Mouse (Mus musculus) embryonic fibroblast, embryonic 13.5 days (primary cell): ENCODE data around the gene Iqschfp.

Source experiments
- CTCF ChIP-seq: IDR thresholded peaks from 2 replicates; pipeline ENCODE4 v1.5.1; 2011; ENCODE audit warnings: mild to moderate bottlenecking, control low read depth, low read length, moderate library complexity, borderline replicate concordance; ENCODE audit not compliant: insufficient read depth
- POLR2A ChIP-seq: IDR thresholded peaks from 2 replicates; pipeline ENCODE4 v1.6.1; 2011; ENCODE audit warnings: low read depth, mild to moderate bottlenecking, control low read depth, low read length, moderate library complexity

GRCm38 (mm10) chr3:67930424-67931133 lies 38.5 kb downstream of the Iqschfp start:
- TF ChIP-seq POLR2A = no peak
- no peak for TF ChIP-seq CTCF
